Mouse (Mus musculus) embryonic facial prominence, embryonic 11.5 days (tissue): ENCODE data around the gene Foxi3. TPM values are rescaled to one million over a fixed set of nuclear protein-coding genes. Genes with fewer than 3 reads are reported as not detected.

ENCODE experiments used
- ATAC-seq: fragments of 200-750 bp; cut with Nextera tagmentation; replicated peaks from 2 replicates; pipeline ENCODE4 v1.8.0; 2017; ENCODE audit warnings: low read depth; ENCODE audit not compliant: insufficient number of reproducible peaks, low FRiP score, low TSS enrichment
- DNase-seq: peaks from one replicate; pipeline ENCODE4 v3.0.0-alpha.2; 2015; ENCODE audit warnings: low spot score
- H3K27ac ChIP-seq: fragments of 300-500 bp; sonication (generic); replicated peaks from 2 replicates; pipeline ENCODE4 v1.5.1; 2014; ENCODE audit warnings: mild to moderate bottlenecking, low read depth, low read length, control low read depth
- H3K27me3 ChIP-seq: fragments of 300-500 bp; sonication (generic); 2 replicates; pipeline ENCODE4 v1.6.1; 2014; ENCODE audit warnings: mild to moderate bottlenecking, low read length, moderate library complexity, mixed read lengths; ENCODE audit not compliant: control insufficient read depth, insufficient read depth
- H3K36me3 ChIP-seq: fragments of 300-500 bp; sonication (generic); replicated peaks from 2 replicates; pipeline ENCODE4 v1.6.1; 2014; ENCODE audit warnings: low read depth, mild to moderate bottlenecking, low read length, moderate library complexity, mixed read lengths; ENCODE audit not compliant: control insufficient read depth, insufficient read depth
- H3K4me1 ChIP-seq: fragments of 300-500 bp; sonication (generic); 2 replicates; pipeline ENCODE4 v1.6.1; 2014; ENCODE audit warnings: low read length, mixed read lengths; ENCODE audit not compliant: control insufficient read depth, insufficient read depth
- H3K4me2 ChIP-seq: fragments of 300-500 bp; sonication (generic); 2 replicates; pipeline ENCODE4 v1.6.1; 2014; ENCODE audit warnings: low read depth, mild to moderate bottlenecking, control low read depth, low read length, moderate library complexity
- H3K4me3 ChIP-seq: fragments of 300-500 bp; sonication (generic); 2 replicates; pipeline ENCODE4 v1.5.1; 2014; ENCODE audit warnings: low read depth, low read length, control low read depth
- H3K9ac ChIP-seq: fragments of 300-500 bp; sonication (generic); replicated peaks from 2 replicates; pipeline ENCODE4 v1.6.1; 2014; ENCODE audit warnings: mild to moderate bottlenecking, control low read depth, low read length
- H3K9me3 ChIP-seq: fragments of 300-500 bp; sonication (generic); replicated peaks from 2 replicates; pipeline ENCODE4 v1.6.1; 2016; ENCODE audit warnings: mild to moderate bottlenecking, low read length, inconsistent platforms, mixed read lengths; ENCODE audit not compliant: control insufficient read depth
- WGBS: fragments of 180-500 bp; shearing (Covaris S2); extraction: QIAGEN DNeasy Blood & Tissue Kit; methylation state at CpG from one replicate; pipeline ENCODE4 v1.1.7; 2014; 5-methylcytosine and 5-hydroxymethylcytosine counted together
- polyA plus RNA-seq: library from polyadenylated mRNA; unstranded; fragments of >200 nt; fragmentation: Nextera tagmentation; extraction: Ambion mirVana; gene quantifications from 2 replicates; pipeline ENCODE4 v1.2.1, GENCODE M21; 2014

Foxi3 gene
- polyA plus RNA-seq, 1 experiment from 2014 or later: 1.0 TPM

DNA sequence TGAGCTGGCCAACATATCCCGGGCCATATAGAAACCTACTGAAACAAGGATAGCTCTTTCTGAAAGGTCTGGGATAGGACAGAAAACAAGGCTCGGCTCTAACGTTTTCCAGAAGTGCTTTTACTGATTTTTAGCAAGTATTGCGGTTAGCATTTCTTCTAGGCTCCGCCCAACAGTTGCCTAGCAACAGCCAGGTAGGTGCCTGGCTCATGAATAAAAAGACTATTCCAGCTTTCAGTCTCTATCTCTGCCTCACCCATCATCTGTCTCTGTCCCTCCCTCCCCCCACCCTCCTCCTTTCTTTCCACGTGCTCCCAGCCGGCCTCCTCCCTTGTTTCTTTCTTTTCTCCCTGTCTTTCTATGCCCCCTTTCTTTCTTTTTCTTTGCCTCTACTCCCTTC lies 9.4 kb downstream of the Foxi3 start:
- ATAC-seq: no peak
- Histone ChIP-seq H3K27ac (no peak overlapping the region), H3K4me3 (no peak overlapping the region), H3K4me2 (no peak overlapping the region), H3K9me3 (no peaks in the 10 kb centered on the region), H3K4me1 (no peaks in the 10 kb centered on the region), H3K36me3 (no peaks in the 10 kb centered on the region), H3K9ac (no peak overlapping the region), H3K27me3 (0 out of 2 replicates have a peak, but pooled peaks cover 2% of the 10 kb centered on the region)
- 21% methylated on average over 7 of the region's 7 CpGs for WGBS
- DNase-seq: no peak

DNA sequence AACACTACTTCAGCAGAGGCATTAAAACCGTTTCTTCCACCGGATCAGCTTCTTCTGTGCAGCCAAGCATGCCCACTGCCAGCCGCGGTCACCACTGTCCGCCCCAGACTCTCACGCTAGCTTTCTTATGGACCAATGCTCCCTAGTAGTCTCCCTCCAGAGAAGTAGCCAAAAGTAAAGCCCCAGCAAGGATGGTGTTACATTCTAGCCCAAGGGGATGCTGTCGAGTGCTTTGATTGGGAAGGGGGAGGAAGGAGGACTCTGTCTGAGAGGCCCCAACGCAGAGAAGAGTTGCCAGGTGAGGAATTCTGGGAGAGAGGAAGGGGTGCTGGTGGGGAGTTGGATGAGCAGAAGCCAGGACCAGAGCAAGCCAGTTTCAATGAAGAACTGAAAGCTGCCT lies 11.1 kb downstream of the Foxi3 start:
- Histone ChIP-seq H3K4me2 (peak overlapping the region; percentile 45), H3K9ac (peak overlapping the region; percentile 2; the same call in 1 of the 2 replicates), H3K9me3 (no peaks in the 10 kb centered on the region), H3K4me3 (no peak overlapping the region), H3K4me1 (no peaks in the 10 kb centered on the region), H3K27me3 (0 out of 2 replicates have a peak, but pooled peaks cover 2% of the 10 kb centered on the region), H3K36me3 (no peaks in the 10 kb centered on the region), H3K27ac (no peak overlapping the region)
- DNase-seq (peak; percentile 45), ATAC-seq (peak; percentile 58; the same call in 1 of the 2 replicates)
- 0% methylated on average over 7 of the region's 8 CpGs for WGBS

DNA sequence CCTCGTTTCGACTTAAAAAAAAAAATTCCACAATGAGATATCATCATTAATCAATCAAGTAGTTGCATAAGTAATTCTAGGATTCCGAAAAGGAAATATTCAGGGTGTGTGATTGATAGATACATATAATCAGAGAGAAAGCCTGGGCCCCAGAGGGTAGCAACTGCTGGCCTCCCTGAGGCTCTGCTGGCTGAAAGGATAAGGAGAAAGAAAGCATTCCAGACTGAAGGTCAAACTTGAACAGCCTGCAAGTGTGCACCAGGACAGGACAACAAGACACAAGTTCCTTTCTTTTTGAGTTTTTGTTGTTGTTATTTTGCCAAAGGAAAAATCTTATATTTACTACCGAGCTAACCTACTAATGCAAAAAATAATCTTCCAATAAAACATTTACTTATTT lies 12.0 kb downstream of the Foxi3 start:
- no peak for DNase-seq
- H3K36me3 ChIP-seq: no peaks in the 10 kb centered on the region
- 73% methylated on average over 4 of the region's 4 CpGs for WGBS
- no peak overlapping the region for H3K4me3 ChIP-seq
- no peaks in the 10 kb centered on the region for H3K4me1 ChIP-seq
- H3K27me3 ChIP-seq: 0 out of 2 replicates have a peak, but pooled peaks cover 2% of the 10 kb centered on the region
- no peak overlapping the region for H3K9ac ChIP-seq
- no peaks in the 10 kb centered on the region for H3K9me3 ChIP-seq
- no peak overlapping the region for H3K27ac ChIP-seq
- ATAC-seq: no peak
- H3K4me2 ChIP-seq: no peak overlapping the region

- H3K27ac ChIP-seq: no peak overlapping the region
- no peak overlapping the region for H3K4me2 ChIP-seq
- H3K4me3 ChIP-seq: no peak overlapping the region
- DNase-seq (no peak), ATAC-seq (no peak)
- no peak overlapping the region for H3K9ac ChIP-seq
- no peaks in the 10 kb centered on the region for H3K27me3 ChIP-seq
- no peaks in the 10 kb centered on the region for H3K9me3 ChIP-seq
- WGBS: 76% methylated on average over 3 of the region's 3 CpGs
- no peaks in the 10 kb centered on the region for H3K36me3 ChIP-seq
- H3K4me1 ChIP-seq: no peaks in the 10 kb centered on the region
These were observed 16.7 kb downstream of the Foxi3 start for GRCm38 (mm10) chr6:70973066-70973465.

GRCm38 (mm10) chr6:70981036-70981435 lies 24.7 kb downstream of the Foxi3 start:
- H3K4me3 ChIP-seq: no peak overlapping the region
- H3K36me3 ChIP-seq: no peaks in the 10 kb centered on the region
- no peak for DNase-seq
- no peaks in the 10 kb centered on the region for H3K27me3 ChIP-seq
- H3K9me3 ChIP-seq: no peaks in the 10 kb centered on the region
- no peak overlapping the region for H3K4me2 ChIP-seq
- H3K4me1 ChIP-seq: no peaks in the 10 kb centered on the region
- WGBS: 75% methylated on average over 8 of the region's 8 CpGs
- ATAC-seq: no peak
- H3K9ac ChIP-seq: no peak overlapping the region
- no peak overlapping the region for H3K27ac ChIP-seq

DNA sequence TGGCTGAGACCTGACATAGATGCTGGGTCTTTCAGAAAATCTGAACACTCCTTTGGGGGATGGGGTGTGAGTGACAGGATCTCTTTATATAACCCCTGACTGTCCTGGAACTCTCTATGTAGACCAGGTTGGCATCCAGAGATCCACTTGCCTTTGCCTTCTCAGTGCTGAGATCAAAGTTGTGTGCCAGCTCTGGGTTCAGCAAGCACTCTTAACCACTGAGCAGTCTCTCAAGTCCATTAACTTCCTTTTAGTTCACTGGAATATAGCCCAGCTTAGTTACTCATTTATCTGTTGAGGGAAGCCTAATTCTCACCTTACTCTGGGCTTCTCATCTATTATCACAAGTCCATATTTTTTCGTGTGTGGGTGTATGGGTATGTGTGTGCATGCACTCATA lies 26.1 kb downstream of the Foxi3 start:
- H3K4me3 ChIP-seq: no peak overlapping the region
- H3K4me1 ChIP-seq: no peaks in the 10 kb centered on the region
- no peak overlapping the region for H3K27ac ChIP-seq
- 75% methylated on average over 1 of the region's 1 CpGs for WGBS
- H3K36me3 ChIP-seq: no peaks in the 10 kb centered on the region
- no peak overlapping the region for H3K9ac ChIP-seq
- ATAC-seq: no peak
- no peak overlapping the region for H3K4me2 ChIP-seq
- H3K9me3 ChIP-seq: no peaks in the 10 kb centered on the region
- no peaks in the 10 kb centered on the region for H3K27me3 ChIP-seq
- DNase-seq: no peak

DNA sequence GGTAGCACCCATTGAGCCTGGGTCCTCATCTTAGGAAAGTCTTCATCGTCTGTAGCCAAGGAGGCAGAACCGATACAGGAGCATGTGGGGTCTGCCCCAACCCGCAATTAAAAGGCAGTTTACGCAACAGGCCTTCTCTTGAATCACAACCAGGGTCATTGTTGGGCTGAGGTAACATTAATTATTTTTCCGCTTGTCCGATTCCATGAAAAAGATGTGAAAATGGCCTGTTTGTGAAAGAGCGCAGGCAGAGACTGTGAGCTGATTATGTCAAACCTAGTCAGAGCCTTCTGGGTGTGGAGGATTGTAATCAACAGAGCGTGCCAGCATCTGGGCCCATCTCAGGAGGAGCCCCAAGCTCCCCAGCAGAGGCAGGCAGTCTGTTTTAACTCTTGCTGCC lies 30.4 kb downstream of the Foxi3 start:
- H3K36me3 ChIP-seq: no peaks in the 10 kb centered on the region
- WGBS: 56% methylated on average over 8 of the region's 8 CpGs
- no peaks in the 10 kb centered on the region for H3K4me1 ChIP-seq
- H3K9ac ChIP-seq: no peak overlapping the region
- H3K27ac ChIP-seq: no peak overlapping the region
- no peak for DNase-seq
- no peak overlapping the region for H3K4me2 ChIP-seq
- no peaks in the 10 kb centered on the region for H3K9me3 ChIP-seq
- H3K27me3 ChIP-seq: no peaks in the 10 kb centered on the region
- peak; percentile 75; the same call in 1 of the 2 replicates for ATAC-seq
- no peak overlapping the region for H3K4me3 ChIP-seq

- Histone ChIP-seq H3K4me2 (no peak overlapping the region), H3K27me3 (no peaks in the 10 kb centered on the region), H3K27ac (no peak overlapping the region), H3K36me3 (no peaks in the 10 kb centered on the region), H3K9me3 (no peaks in the 10 kb centered on the region), H3K4me1 (no peaks in the 10 kb centered on the region), H3K9ac (no peak overlapping the region), H3K4me3 (no peak overlapping the region)
- 49% methylated on average over 4 of the region's 4 CpGs for WGBS
- no peak for DNase-seq
- ATAC-seq: peak; percentile 67
These were observed 39.9 kb downstream of the Foxi3 start for GRCm38 (mm10) chr6:70996123-70996723.
